Mouse (Mus musculus) thymus, adult 18-20 months (tissue): ENCODE measurements around the gene Gm42688.

Experiments
- DNase-seq, 2 experiments: peaks; one replicate each; pipeline ENCODE4 v3.0.0; 2022; ENCODE audit warnings: mixed read lengths in 2 of 2

Gm42688 gene

DNA sequence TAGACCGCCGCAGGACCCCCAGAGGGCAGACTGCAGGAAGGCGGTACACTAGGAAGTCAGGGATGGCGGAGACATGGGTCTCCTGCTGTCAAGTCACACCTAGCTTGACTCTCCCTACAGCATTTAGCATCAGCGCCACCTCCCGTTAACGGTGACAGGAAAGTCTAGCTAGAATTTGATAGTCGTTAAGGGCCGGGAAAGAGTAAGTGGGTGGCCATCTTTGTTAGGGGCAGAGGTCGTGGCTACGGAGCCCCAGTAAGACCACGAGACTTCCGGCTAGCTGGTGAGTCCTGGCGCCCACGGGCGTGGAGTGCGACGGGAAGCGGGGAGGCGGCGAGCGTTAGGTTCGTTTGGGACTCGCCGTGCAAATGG lies at the start of gene Gm42688, which contains the start of gene Ccdc142:
Gene Gm42688 (plus strand): TSS at position 302 of the 372 bp plus-strand sequence.
Gene Ccdc142 (plus strand): TSS at position 286 of the 372 bp plus-strand sequence.
- peak; percentile 83 to 95 for DNase-seq

DNA sequence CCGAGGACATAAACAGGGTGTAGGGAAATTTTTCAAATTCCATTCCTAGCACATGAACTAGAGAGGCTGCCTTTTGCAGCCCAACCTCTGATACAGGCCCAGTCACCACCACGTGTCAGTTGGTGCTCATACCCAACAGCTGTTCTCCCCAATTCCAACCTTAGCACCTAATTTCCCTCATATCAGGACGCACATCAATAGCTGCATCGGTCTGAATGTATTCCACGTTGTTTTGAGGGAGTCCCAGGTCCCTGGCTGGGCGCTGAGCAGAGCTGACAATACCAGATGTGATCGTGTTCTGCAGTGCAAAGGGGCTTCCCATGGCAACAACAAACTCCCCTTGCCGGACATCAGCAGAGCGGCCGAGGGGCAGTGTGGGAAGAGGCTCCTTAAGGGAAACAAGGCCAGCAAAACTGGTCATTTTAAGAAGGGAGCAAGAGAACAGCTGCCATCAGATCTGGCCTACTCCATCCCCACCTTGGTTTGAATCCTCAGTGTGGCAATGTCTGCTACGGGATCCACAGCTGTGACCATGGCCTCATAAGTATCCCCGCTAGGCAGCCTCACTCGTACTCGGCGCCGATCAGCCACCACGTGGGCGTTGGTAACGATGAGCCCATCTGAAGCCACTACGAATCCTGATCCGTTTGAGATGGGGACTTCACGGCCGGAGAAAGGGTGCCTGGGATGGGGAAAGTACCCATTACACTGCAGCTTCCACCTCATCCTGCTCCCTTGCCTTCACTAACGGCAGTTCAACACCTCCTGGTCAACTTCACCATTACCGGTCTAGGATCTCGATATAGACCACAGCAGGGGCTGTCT lies 48.1 kb upstream of the Gm42688 start:
- DNase-seq = no peak

DNA sequence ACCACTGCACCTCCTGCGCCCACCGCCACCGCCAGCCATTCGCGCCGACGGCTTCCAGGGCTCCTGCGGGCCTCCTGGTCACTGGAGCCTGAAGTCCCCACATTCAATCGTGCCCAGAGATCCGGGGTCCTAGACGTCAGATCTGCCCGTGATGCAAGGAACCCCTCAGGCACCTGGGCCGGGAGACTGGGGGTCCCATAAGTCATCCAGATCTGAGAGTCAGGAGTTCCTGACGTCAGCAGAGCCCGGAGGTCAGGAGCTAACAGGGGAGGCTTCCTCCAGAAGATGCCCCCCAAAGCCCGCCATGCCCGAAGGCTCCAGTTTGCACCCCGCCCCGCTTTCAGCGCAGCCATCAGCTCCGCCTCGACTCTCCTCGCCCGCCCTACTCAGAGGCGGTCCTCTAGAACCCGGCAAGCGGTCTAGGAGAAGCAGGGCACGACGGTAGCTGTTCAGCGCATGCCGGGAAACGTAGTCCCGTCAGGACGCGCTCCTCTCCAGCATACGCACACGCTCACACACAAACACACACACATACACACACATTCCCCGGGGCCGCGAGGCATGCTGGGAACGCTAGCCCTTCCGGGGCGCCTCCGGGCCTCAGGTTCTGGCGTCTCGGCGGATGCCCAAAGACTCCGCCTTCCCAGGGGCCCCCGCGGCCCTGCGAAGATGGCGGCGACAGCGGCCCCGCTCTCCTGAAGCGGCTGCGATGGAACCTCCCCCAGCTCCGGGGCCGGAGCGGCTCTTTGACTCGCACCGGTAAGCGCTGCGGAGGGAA lies 47.2 kb upstream of the Gm42688 start, which contains the start of gene Aup1:
Gene Aup1 (plus strand): TSS at position 448 of the 778 bp plus-strand sequence.
- DNase-seq = peak; percentile 94 to 97

DNA sequence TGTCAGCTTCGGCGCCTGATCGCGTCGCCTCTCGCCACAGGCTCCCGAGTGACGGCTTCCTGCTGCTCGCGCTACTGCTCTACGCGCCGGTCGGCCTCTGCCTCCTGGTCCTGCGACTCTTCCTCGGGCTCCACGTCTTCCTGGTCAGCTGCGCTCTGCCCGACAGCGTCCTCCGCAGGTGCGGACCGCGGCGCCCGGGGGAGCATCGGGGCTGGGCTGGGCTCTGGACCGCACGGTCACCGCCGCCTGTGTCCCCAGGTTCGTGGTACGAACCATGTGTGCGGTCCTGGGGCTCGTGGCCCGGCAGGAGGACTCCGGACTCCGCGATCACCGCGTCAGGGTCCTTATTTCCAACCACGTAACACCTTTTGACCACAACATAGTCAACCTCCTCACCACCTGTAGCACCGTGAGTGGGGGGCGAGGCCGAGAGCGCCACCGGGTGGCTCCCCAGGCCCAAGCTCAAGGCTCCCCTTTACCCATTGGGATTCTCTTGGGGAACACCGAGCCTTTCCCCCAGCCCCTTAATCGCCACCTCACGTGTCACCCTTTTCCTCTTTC lies 46.5 kb upstream of the Gm42688 start, which contains the start of gene Htra2:
Gene Htra2 (minus strand): TSS at position 403 of the 561 bp plus-strand sequence.
- peak in 1 of 2 experiments; percentile 63 for DNase-seq

DNA sequence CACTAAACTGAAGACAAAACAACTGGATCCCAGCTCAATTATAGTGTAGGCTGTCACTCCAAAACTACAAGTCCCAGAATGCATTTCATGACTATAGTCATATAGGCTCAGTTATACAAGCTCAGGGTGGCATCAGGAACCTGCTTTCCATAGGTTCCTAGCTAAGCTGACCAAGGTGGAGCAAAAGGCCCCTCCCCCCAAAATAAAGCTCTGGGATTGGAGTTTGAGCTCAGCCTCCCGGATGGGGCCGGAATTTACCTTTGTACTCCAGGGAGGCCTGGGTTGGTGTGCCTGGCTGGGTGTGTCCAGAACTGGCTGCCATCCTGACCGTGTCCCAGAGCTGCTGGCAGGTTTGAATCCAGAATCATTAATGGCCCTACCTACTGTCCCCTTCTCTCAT lies 43.6 kb upstream of the Gm42688 start, which contains the start of gene Dqx1:
Gene Dqx1 (plus strand): TSS at position 55 of the 400 bp plus-strand sequence.
- no peak for DNase-seq

DNA sequence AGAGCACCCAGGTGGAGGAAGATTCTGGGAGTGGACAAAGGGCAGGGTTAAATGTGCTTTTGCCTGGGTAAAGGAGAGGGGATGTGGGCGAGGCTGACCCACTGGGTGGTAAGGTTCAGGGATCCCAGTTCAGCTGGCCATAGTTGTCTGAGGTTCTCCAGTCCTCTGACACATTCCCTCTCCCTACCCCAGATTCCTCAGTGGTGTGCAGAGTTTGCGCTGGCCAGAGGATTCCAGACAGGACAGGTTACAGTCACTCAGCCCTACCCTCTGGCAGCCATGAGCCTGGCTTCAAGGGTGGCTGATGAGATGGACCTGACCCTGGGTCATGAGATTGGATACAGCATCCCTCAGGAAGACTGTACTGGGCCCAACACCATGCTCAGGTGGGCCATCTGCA lies 42.7 kb upstream of the Gm42688 start:
- no peak for DNase-seq

DNA sequence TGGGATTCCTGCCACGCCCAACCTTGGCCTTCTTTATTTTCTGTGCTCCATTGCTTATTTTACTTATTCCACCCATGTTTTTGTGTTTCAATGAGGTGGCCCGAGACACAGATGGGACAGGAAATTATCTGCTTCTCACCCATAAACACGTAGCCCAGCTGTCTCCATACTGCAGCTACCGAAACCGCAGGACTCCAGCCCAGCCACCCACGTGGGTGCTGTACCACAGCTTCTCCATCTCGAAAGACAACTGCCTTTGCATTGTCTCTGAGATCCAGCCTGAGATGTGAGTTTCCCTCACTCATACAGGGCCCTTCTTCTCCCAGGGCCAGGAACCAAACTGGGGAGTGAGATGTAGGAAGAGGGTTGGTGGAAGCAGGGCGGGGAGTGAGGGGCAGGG lies 35.4 kb upstream of the Gm42688 start:
- DNase-seq = no peak

DNA sequence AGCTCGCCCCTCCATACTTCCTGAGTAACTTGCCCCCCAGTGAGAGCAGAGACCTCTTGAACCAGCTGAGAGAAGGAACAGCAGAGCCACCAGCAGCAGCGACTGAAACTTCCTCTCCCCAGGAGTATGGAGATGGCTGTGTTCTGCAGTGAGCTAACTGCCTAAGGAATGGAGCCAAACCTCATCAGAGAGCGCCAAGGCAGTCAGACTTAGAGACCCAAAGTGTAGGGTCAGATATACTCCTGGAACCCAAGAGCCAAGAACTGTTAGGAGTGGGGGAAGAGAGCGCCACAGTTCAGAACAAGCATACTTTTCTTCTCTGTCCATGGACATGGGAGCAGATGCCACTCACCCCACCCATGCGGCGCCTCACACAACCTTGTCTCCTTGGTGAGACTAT lies 35.0 kb upstream of the Gm42688 start:
- no peak for DNase-seq

DNA sequence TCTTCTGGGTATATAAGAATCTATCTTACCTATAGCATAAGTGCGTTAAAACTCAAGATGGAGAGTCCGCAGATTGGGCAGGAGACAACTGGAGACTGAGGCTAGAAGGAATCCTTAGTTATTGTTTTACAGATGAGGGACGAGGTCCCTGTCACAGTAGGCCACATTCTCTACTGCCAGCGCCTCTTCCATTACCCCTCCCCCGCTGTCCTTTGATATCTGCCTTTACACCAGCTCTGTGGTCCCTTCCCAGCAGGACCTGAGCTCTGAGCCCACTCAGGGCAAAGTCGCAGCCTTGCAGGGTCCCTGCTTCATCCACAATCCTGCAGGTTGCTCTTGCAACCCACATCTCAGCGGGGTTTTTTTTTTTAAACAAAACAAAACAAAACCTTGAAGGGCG lies 33.2 kb upstream of the Gm42688 start:
- no peak for DNase-seq

DNA sequence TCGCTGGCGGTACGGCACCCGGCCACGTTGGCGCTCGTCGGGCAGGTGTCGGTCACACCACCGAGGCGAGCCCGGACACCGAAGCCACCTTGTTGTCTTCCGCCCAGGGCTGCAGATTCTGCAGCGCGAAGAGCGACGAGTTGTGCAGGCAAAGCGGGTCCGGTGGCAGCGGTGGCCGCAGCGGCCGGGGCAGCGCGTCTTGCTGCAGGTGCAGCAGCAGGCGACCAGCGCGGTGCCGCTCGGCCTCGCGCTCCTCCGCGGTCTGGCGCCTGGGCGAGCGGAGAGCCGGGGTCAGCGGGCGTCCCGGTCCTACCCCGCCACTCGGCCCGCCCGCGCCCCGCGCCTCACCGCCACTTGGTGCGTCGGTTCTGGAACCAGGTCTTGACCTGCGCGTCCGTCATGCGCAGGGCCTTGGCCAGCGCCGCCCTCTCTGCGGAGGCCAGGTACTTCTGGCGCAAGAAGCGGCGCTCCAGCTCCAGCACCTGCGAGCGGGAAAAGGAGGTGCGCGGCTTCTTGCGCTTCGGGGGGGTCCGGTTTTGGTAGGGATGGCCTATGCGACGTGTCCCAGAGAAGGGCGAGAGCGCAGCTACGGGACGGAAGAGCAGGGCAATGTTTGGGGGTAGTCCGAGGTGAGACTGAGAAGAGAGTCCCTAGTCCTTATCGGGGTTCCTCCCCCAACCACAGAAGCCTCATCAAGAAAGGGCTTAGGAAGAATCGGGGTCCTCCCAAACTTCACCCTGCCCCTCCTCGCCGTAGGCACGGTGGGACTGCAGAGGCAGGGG lies 32.5 kb upstream of the Gm42688 start:
- DNase-seq = no peak

DNA sequence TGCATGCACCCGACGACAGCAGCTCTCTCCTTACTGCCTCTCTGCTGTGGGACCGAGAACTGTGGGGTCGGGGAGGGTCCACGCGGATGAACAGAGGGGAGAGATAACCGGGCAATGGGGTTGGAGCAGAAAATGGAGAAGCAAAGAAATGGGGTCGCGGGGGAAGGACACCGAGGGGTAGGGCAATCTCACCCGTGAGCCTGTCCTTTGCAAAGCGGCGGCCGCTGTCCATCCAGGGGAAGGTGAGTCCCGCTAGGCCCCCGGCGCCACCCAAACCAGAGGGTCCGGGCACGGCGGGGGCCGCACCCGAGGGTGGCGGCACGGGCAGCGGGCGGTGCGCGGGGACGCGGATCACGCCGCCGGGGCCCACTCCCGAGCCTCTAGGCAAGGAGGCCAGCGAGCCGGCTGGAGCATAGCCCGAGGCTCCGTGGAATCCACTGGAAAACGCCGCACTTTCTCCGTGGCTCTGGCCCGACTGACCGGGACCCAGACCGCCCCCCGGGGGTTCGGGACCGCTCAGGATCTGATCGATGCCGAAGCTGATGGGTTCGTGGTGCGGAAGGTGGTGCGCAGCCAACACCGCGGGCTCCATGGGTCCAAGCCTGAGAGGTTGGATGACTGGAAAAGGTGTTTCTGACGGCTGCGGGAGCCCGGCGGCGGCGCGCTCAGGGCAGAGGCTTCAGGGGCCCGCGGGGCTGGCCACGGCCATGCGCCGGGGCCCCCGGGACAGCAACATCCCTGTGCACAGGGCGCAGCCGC lies 31.8 kb upstream of the Gm42688 start:
- no peak for DNase-seq

DNA sequence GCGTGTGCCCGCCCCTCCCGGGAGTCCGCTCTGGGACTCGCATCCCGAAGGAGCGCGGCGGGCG lies 31.3 kb upstream of the Gm42688 start, which contains the start of gene Tlx2:
Gene Tlx2 (minus strand): TSS at position 47 of the 64 bp plus-strand sequence.
- DNase-seq = no peak

DNA sequence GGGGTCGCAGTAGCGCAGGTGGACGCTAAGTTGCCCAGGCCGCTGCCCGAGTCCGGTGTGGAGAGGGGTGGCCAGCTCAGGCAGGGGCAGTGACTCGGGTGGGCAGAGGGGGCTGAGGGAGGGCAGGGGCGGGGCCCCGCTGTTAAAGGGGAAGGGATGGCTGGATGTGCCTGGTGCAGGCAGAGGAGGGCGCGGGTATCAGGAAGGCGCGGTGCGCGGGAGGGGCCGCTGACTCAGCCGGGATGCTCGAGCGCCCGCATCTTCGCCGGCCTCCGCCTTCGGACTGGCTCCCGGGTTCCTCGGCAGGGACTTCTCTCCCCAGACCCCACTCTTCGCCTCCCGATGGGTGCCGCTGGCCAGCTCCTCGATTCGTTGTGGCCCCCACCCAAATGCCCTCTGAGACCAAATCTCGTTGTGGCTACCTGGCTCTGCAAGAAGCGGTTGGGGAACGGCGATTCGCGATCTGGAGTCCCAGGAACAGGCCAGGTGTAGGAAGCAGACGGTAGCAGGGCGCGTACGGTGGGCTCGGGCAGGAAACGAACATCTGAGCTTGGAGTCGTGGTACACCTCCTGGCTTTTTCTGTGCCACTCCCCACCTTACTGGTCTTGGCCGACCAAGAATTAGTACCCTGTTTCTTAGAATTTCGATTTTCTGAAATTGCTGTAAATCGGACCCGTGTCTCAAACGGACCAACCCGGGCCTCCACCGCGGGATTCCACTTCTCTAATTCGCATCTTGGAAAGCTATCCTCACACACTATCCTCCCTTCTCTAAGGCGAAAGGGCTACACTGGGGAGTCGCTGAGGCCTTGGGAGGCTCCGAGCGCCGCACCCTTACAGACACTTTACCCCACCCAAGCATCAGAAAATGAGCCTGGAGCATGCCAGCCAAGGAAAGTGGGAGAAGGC lies 30.9 kb upstream of the Gm42688 start:
- no peak for DNase-seq

DNA sequence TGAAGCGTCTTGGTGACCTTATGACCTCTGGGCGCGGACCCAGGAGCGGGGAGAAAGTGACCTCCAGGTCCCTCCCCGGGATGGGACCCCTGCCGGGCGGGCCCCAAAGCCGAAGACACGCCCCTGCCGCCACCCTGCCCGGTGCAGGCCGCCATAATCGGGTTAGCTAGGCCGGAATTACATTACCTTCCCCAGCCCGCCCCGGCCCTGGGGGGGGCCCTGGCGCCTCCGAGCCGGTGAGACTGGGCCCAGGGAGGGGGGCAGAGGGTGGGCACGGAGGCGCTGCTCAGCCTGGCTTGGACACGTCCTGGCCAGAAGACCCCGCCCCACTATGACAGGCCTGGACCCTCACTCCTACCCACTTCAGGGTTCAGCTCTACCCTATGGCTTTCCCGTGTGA lies 30.2 kb upstream of the Gm42688 start:
- DNase-seq = no peak

DNA sequence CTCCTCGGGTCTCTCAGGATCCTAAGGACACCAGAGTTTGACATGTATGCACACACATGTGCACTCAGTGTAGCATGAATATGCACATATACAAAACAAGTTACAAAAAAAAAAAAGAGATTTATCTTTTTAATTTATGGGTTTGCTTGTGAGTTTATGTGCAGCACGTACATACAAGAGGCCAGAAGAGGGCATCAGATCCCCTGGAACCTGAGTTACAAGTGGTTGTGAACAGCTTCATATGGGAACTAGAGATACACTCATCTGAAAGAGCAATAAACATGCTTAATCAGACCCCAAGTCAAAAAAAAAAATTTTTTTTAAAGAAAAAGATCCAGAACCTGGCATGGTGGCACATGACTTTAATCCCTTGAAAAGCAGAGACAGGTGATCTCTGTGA lies 26.4 kb upstream of the Gm42688 start:
- DNase-seq = no peak

DNA sequence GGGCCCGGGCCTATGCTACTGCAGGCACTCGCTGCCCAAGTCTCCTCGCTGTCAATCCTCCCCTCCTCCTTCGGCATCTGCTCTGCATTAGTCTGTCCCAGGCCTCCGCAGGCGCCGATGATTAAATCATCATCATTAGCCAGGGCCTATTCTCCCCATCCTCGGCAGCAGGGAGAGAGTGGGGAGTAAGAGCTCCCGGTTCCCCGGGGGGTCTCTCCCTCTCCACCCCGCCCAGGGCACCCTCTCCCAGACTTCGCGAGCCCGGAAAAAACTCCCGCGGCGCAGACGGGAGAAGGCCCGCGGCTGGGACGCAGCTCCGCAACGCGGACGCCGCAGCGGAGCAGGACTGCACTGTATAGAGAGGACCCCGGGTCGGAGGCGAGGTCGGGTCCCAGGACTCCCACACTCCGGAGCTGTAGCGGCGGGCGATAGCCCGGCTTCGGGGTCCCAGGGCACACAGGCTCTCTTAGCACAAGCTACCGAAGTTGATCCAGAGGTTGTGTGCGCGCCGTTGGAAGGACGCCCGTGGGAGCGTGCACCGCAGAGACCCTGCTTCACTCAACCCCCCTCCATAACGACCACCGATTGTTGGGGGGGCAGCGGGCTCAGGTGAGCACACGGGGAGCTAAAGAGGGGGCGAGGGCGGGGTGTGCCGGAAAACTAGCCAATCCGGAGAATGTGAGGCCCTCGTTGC lies 23.6 kb upstream of the Gm42688 start, which contains the start of gene Pcgf1:
Gene Pcgf1 (plus strand): TSS at position 240 of the 694 bp plus-strand sequence.
- DNase-seq = no peak

DNA sequence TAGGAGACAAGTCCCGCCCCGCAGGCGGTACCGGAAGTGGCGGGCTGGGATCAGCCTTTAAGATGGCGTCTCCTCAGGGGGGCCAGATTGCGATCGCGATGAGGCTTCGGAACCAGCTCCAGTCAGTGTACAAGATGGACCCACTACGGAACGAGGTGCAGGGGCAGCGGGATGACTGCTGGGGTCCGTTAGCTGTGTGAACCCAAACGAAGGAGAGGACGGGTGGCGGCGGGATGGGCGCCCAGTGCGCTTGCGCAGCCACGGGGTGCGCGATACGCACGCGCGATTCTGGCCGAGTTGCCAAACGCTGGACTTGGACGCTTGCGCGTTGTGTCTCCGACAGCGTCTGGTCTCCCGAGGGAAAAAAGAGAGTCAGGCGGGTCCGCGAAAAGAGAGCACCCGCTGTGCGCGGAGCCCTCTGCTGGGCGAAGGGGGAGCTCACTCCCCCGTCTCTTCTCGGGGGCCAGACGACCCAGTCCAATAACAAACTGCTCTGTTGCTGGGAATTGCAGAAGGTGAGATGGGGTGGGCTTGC lies 23.0 kb upstream of the Gm42688 start:
- DNase-seq = peak; percentile 95 to 97

DNA sequence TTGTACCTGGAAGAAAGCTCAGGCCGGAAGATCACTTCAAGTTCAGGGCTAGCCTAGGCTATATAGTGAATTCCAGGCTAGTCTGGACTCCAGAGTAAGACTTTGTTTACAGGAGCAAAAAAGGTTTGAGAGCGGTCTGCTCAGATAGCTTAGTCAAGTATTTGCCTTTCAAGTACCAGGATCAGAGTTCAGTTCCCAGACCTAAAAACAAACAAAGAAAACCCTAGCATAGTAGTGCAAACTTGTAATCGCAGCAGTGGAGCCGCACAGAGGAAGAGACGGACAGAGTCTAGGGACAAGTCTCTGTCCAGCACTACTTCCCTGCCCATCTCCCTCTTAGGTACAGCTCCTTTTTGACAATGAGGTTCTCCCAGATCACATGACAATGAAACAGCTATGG lies 21.2 kb upstream of the Gm42688 start:
- no peak for DNase-seq

DNA sequence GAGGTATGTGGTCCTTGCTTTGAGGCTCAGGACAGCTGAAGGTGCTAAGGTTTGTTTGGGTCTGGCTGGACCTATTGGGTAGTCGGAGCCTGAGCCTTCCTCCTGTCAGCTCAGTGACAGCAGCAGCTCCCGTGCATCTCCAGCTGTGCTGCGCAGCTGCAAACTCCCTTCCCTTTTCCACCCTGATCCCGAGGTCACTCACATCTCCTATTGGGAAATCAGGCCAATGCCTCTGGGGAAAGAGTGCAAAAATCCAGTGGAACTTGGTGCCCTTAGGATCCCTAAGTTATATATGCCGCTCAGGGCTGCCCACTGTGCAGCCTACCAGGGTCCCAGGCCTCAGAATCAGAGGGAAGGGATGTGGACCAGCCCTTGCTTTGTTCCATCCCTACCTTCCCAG lies 17.9 kb upstream of the Gm42688 start:
- no peak for DNase-seq

DNA sequence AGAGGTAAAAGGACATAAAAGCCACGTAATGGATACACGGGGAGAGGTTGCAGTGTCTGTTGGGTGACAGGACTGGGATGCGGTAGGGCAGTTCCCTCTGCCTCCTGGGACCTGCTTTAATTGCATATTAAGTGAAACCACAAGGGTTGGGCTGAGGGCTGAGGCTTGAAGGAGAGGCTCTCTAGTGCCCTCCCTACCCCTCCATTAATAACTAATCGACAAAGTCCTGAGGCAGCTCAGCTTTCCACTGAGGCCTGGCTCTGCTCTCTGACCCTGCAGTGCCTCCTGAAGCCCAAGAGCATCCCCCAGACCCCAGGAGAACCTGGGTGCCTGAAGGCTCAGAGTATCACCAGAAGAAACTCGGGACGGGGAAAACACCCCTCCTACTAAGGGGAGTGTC lies 16.9 kb upstream of the Gm42688 start:
- DNase-seq = no peak
